Mouse (Mus musculus): ENCODE results near the gene Psmd13.
"Not testable (repeated sequence)": the region's sequence is repeated elsewhere in the genome, so short reads cannot be mapped to it uniquely, and the experiment has no call there.

Gene Psmd13

DNA sequence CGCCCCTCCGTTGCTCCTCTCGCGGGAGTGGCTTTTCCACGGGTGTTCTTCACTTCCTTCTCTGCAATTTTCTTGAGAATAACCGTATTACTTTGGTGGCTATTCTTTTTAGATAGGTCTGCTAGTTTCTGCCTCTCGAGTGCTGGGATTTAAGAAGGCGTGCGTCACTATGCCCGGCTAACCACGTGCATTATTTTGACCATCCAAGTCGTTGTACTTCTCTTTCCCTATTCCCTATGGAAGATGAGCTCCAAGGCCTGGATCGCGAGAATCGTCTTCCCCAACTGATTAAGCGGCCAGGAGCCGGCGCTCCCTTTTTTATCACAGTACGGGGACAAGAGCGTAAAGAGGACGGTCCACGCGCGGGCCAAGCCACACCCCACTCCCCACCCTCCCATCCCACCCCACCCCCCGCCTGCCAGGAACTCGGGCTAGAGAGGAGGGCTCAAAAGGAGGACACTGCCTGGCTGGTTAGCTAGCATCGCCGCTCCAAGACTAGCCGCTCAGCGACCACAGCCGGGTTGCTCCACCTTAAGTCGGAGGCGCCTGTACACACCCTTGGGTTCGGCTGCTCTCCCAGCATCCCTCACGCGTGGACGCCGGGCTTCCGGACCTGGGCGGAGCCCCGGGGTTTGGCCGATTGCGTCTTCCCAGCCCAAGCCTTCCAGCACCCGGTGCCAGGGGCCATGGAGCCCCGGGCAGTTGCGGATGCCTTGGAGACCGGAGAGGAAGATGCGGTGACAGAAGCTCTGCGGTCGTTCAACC lies 24.8 kb upstream of the Psmd13 start, which contains the start of gene Ric8a:
TSS of gene Ric8a (plus strand) at position 173 of the 765 bp plus-strand sequence.
- DNase-seq (ENCODE audit: low spot score) = peak; percentile 78

DNA sequence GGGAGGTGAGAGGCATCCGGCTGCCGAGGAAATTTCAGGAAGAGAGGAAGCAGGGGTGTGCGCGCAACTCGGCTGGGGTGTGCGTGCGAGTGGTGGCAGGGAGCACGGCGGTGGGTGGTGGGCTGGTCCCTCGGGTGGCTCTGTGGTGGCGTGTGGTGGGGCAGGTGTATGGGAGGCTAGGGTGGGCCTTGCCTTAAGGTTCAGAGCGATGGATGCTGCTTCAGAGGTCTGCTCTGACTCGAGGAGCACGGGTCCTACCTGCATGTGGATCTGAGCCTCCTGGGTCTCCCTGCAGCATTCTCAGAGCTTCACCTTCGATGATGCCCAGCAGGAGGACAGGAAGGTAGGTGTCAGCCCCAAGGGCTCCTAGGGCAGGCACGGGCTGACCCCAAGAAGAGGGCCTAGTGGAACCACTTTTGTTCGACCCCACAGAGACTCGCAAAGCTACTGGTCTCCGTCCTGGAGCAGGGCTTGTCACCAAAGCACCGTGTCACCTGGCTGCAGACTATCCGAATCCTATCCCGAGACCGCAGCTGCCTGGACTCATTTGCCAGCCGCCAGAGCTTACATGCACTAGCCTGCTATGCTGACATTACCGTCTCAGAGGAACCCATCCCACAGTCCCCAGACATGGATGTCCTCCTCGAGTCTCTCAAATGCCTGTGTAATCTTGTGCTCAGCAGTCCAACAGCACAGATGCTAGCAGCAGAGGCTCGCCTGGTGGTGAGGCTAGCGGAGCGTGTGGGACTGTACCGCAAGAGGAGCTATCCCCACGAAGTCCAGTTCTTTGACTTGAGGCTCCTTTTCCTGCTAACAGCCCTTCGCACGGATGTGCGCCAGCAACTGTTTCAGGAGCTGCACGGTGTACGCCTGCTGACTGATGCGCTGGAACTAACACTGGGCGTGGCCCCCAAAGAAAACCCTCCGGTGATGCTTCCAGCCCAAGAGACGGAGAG lies 23.9 kb upstream of the Psmd13 start, which contains the start of gene Bet1l:
TSS of gene Bet1l (minus strand) at position 28 of the 956 bp plus-strand sequence.
- peak; percentile 17 for DNase-seq (ENCODE audit: low spot score)

DNA sequence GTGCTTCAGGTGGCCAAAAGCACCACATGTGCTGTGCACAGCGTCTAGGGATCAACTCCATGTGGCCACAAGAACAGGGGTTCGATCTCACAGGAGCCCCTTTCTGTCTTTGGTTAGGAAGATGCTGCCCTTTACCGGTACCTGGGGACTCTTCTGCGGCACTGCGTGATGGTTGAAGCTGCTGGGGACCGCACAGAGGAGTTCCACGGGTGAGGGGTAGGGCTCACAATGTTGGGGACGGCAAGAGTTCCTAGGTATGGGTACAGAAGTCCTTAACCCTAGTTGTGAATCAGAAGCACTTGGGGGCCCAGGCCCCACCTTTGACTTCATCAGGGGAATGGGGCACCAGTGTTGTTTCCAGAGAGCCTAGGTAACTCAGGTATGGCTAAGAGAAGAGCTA lies 23.0 kb upstream of the Psmd13 start:
- DNase-seq (ENCODE audit: low spot score) = no peak

DNA sequence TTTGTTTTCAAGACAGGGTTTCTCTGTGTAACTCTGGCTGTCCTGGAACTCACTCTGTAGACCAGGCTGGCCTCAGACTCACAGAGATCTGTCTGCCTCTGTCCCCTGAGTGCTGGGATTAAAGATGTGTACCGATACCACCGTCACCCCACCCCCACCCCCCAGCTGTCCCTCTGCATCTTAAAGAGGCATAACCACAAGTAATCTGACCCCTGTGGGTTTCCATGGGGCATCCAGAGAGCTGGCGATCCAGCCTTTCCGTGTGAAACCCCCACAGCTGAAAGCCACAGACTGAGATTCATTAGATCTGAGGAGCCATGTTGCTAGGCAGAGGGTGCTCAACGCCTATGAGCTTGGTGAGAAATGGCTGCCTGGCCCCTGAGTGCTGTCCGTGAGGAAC lies 21.8 kb upstream of the Psmd13 start:
- no peak for DNase-seq (ENCODE audit: low spot score)

DNA sequence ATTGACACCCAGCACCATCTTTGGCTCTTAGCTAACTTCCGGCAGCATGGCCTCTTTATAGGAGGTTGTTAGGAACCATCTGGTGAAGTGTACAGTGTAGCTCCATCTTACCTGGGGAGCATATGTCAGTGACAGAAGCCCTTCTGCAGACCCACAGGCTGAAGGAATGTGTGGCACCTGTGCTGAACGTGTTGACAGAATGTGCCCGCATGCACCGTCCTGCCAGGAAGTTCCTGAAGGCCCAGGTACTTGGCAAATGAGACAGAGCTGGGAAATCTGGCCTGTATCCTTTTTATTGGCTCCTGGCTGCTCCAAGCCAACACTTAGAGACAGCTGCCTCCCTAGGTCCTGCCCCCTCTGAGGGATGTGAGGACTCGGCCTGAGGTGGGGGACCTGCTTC lies 21.0 kb upstream of the Psmd13 start:
- DNase-seq (ENCODE audit: low spot score) = no peak

DNA sequence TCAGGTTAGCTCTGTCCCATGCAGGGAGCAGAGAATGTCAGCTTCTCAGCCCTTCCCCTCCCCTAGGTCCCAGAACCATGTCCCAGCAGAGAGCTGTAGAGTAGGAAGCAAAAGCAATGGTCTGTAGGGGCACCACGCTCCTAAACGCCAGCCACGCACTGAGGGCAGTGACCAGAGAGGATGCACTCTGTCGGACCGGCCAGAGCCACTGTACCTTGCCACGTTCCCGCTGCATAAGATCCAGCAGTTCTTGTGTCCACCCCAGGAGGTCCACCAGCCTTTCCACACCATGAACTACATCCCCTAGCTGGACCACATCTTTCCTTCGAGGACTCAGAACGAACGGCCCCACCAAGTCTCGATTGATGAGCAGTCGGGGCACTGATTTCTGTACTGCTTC lies 17.0 kb upstream of the Psmd13 start:
- DNase-seq (ENCODE audit: low spot score) = no peak

DNA sequence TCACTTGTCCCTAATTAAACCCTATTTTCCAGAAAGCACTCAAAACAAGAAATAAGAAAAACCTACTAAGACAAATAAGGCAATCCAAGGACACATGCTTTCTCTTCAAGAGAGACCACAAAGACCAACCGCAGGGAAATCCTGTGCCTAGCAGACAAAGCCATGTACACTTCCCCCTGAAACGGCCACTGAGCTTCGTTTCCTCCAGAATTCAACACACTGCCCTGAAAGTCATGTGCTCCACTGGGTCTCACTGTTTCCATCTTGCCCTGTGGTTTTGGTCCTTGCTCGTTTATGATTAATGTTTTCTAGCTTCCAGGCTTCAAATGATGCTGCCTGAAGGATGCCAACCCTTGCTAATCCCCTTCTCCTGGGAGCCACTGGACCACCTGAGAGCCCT lies 7.5 kb upstream of the Psmd13 start:
- no peak for DNase-seq (ENCODE audit: low spot score)

DNA sequence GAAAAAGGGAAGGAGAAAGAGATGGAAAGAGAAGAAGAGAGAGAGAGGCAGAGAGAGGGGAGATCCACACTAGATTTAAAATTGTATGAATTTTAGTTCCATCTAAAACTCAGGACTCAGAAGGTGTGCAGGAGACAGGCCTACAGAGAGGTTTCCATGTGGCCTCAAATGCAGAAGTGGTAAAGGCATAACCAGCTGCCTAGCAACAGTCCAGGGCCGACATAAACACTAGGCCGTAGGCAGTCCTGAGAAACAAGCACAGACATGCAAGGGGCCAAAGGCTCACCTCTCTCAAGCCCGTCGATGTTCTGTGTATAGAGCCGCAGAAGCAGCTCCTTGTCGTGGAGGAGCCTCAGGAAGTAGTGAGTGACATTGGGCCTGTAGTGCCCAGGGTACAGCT lies 4.4 kb upstream of the Psmd13 start:
- DNase-seq (ENCODE audit: low spot score) = no peak

DNA sequence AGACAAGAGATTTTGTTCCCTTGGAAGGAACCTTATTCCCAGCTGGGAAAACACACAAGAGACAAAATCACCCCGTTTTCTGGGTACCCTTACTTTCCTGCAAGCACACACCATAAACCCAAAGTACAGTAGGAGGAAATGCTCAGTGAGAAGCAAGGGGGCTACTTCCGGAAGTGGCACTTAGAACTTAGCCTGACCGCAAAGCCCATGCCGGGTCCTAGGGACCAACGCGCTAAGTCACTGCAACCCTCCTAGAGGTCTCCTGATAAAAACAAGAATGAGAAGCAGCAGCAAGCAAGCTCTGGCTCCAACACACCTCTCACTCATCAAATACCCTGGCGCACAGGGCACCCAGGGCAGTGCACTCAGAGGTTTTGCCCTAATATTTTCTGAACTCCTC lies 2.4 kb upstream of the Psmd13 start:
- DNase-seq (ENCODE audit: low spot score) = no peak

DNA sequence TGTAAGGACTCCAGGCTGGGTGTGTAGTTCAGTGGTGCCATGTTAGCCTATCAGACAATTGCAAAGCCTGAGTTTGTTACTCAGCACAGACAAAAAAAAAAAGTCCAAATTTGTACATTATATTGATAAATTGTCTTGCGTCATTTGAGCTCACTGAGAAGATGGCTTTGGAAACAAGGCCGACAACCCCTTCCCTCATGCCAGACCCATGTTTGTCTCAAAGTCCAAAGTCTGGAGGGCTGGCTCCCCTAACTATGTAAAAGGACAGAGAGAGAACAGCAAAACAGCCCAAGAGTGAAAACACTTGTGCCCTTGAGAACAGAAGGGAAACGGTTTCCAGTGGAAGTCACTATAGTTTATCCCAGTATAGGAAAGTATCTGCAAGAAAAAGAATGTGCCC lies 1.3 kb upstream of the Psmd13 start:
- no peak for DNase-seq (ENCODE audit: low spot score)

DNA sequence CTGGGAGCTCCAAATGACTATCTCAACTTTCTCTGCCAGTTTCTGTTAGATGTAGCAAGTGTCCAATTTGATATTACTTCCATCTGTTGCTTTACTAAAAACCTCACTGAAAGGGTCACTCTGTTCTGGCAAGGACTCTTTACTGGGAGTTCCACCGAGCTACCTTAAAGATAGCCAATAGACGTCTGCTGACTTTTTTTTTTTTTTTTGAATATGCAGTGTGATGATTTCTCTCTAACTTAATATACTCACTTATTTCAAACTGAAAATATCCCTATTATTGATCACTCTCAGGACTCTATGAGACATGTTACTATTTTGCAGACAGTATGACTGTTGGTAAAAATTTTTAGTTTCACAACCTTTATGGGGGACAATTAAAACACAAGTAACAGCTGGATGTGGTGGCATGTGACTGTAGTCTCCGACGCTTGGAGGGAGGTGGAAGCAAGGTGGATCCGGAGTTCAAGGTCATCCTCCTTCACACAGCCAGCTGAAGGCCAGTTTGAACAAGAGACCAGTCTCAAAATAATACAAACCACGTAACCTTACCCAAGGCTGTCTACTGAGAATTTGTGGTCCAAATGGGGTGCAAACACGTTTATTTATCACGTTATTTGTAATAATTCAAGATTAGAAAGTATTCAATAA lies 778 bp upstream of the Psmd13 start:
- DNase-seq (ENCODE audit: low spot score) = peak; percentile 25

DNA sequence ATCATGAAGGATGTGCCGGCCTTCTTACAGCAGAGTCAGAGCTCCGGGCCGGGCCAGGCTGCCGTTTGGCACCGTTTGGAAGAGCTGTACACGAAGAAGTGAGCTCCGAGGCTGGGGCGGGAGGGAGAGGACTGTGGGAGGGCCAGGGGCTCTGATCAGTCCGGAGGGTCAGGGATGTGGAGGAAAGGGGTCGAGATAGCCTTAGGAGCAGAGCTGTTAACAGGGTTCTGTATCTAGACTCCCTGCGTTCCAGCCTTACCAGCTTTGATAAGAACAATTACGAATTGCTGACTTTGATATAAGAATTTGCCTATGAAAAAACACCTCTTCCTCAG lies 668 bp downstream of the Psmd13 start:
- no peak for DNase-seq (ENCODE audit: low spot score)

DNA sequence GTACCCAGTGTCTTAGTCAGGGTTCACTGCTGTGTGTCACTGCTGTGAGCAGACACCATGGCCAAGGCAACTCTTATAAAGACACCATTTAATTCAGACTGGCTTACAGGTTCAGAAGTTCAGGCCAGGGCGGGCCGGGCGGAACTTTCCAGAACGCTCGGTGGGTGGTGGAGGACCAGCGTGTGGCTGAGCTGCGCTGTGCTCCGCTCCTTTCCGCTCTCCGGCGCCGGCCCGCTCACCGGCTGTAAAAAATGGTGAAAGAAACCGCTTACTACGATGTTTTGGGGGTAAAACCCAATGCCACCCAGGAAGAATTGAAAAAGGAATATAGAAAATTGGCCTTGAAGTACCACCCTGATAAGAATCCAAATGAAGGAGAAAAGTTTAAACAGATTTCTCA lies 8.9 kb downstream of the Psmd13 start:
- not testable (repeated sequence) for DNase-seq (ENCODE audit: low spot score)

DNA sequence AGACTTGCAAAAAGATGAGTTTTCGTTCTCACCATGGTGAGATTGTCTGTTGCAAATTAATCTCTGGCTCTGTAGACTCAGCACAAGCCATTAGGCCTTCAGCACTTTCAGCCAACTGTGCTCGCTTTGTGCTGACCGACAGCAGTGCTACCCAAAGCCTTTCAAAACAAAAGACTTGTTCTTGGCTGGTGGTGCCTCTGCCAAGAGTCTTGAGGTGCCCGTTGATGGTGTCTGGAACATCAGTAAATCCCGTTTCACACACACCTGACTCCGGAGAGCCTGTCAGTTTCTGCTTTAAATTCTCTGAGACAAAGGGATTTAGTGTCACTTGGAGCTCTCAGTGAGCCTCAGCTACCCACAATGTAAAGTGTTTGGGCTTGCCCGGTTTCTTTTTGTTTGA lies 12.3 kb downstream of the Psmd13 start:
- DNase-seq (ENCODE audit: low spot score) = no peak

DNA sequence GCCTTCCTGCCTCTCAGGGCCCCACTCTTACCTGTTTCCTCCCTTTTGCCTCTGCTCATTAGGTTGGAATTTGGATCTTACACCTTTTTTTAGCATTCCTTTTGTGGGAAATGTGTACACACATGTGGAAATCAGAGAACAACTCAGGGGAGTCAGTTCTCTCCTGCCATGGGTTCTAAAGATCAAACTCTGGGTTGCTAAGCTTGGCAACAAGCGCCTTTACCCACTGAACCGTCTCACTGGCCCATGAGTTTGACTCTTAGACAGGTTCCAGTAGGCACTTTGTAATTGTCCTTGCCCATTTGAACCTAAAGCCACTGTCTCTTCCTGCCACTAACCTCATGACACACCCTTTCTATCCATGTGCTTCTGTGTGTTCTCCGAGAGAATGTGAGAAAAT lies 12.8 kb downstream of the Psmd13 start:
- DNase-seq (ENCODE audit: low spot score) = no peak

DNA sequence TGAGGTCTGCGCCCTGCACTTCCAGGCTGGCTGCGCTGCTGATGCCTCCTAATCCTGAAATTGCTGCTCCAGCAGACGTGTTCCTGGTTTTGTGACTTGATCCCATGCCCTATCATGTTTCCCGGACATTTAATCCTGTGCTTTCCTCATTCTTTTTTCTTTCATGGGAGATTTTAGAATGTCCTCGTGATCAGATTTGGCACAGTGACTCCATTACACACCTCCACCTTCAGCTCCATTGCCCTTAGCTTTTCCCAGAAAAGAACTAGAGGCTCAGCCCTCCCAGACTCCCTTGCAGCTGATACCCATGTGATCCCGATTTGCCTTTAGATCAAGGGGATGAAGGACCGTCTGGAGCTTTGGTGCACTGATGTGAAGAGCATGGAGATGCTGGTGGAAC lies 16.1 kb downstream of the Psmd13 start:
- no peak for DNase-seq (ENCODE audit: low spot score)

DNA sequence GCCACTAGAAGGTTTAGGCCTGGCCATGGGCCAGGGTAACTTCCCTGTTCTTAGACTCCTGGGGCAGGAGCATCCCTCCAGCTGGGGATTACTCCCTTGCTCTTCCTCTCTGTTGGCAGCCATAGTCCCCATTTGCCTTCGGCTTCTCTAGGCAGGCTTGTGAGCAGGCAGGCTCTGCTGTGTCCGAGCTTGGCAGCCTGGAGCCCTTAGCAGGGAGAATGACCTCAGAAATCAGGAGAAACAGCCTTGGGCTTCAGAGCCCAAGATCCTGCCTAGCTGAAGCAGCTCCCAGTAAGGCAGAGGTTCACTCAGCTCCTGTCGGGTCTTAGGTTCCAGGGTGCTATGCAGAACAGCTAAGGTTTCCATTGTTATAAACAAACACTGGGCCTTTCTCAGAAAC lies 17.4 kb downstream of the Psmd13 start:
- no peak for DNase-seq (ENCODE audit: low spot score)

DNA sequence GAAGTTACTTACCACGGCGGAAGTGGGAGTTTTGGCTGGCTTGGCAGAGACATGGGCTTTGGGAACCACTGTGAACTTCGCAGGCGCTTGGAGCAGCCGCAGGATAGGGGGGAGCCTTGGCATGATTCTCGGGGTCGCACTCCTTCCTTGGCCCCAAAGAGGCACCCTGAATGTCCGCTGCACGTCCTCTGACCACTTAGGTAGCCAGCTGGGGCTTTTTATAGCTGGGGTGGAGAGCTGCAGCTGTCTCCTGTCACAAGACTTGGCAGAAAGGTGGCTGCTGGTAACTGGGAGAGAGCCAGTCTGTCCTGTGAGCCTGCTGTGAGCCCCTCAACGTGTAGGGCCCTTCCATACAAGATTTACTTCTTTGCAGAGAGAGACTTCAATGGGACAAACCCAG lies 18.5 kb downstream of the Psmd13 start, which contains the start of gene Cox8b:
TSS of gene Cox8b (minus strand) at position 227 of the 400 bp plus-strand sequence.
- no peak for DNase-seq (ENCODE audit: low spot score)

DNA sequence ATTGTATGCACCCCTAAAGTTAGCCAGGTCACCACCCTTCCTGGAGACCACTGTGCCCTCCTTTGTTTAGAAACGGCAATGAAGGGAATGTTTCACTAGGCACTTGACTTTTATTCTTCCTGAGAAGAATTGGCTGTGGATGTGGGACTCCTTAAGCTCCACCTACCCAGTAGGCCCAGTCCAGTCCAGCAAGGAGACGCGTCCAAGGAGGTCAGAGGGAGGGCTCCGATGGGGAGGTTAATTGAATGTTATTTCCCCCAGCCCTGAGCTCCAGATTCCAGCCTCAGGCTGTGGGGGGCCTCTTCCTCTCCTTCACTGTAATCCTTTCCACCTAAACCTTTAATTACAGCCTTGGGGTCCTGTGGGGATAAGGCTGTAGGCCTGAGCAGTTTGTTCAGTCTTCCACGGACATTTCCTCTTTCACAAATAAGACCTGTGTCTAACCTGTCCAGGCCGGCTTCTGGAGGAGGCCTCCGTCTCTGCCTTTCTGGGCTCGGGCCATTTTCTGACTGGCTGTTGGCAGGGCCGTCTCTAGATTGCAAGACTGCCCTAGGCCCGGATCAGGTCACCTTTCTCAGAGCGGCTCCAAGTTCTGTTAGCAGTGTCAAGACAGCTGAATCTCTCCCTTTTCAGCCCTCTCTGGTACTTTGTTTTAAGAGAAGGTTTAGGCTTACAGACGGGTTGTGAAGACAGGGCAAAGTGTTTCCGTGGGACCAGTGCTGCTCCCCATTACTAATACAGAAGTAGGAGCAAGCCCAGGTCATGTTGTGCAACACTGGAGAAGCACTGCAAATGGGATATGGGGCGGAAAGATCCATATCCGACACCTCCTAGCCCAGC lies 20.5 kb downstream of the Psmd13 start:
- no peak for DNase-seq (ENCODE audit: low spot score)

DNA sequence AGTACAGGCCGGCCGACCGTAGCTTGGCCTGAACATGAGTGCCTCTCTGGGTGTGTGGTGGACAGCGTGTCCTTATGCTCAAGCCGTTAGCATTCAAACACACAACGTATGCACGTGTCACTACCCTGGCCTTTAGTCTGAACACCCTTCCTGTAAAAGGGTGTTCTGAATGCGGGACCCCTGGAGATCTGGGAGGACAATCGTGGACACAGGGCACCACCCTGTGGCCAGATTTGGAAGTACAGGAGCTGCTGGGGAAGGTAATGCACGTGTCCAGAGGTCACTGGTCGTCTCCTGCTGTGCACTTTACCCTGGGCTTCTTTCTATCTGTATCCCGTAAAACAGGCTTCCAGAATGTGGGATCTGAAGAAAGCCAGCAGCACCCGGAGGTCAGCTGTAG lies 21.4 kb downstream of the Psmd13 start:
- DNase-seq (ENCODE audit: low spot score) = peak; percentile 60

DNA sequence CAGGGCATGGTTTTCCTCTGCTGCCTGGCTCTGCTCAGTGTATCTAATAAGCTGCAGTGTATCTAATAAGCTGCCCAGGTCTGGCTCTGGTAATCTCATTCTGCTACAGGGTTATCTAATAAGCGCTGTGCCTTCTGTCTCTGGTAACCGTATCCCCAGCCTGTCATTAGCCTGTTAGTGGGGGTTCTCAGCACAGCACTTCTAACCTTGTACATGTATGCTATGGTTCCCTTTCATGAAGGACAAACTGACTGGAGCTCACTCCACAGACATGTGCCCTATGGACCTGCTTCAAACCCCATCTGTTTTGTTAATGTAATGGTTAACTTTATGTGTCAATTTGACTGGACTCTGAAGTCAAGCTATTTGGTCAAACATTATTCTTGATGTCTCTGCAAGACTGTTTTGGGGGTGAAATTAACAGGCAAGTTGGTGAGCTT lies 23.9 kb downstream of the Psmd13 start:
- no peak for DNase-seq (ENCODE audit: low spot score)

DNA sequence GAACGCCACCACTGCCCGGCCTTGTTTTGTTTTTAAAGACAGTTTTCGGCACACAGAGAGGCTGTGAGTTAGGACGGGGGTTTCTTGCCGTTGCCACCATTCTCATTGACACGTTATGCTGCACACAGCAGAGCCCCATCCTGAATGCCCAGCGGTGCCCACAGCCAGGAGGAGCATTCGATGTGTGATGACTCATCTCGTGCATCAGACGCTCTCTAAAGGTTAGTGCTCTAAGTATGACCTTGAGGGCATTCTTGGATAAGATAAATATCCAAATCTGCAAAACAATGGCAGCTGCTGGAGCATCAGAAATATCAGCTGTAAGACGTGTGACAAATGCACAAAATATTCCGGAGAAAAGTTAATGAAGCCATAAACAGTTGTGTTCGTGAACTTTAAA lies 25.4 kb downstream of the Psmd13 start:
- no peak for DNase-seq (ENCODE audit: low spot score)

All from c-Kit-positive CD71-positive TER-119-positive erythroid progenitor cells, embryonic 14.5 days (primary cell).